Mouse (Mus musculus): ENCODE measurements at regions not wholly inside any gene's neighbourhood (a gene's known extent, or its start where the extent isn't known, plus 50 kb on each side); places are given as distances from the start of the nearest gene placed in this dataset.

DNA sequence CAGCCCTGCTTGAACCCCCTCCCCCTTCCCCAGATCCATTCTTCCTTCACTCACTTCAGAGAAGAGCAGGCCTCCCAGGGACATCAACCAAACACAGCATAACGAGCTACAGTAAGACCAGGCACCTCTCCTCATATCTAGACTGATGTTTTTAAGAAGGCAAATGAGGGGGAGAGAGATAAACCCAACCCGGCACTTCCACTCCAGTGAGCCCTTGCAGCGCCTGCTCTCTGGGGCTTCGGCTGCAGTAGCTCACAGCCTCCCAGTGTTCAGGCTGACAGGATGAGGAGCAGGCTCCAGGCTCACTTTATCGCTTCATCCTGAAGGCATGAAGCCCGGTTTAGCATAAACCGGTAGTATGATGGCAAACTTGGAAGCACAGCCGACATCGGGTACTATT is 162.9 kb upstream of the Prok2 start:
- no peak overlapping the region for H3ac ChIP-seq (ENCODE audit: control insufficient read depth, insufficient read length, low read depth)
- no peaks in the 10 kb centered on the region for H3K36me3 ChIP-seq (ENCODE audit: control insufficient read depth, insufficient read depth)
- no peaks in the 10 kb centered on the region for H3K79me3 ChIP-seq (ENCODE audit: low read depth)
- no peak overlapping the region for H3K4me3 ChIP-seq (ENCODE audit: insufficient read depth, poor library complexity, severe bottlenecking)
- H3K27me3 ChIP-seq (ENCODE audit: control insufficient read depth, insufficient read depth, insufficient read length), result peaks cover 68% of the 10 kb centered on the region
- no peaks in the 10 kb centered on the region for H3K79me2 ChIP-seq (ENCODE audit: control insufficient read depth, insufficient read depth)
- TF ChIP-seq CEBPB (IDR thresholded peaks at IDR 0.05; ENCODE audit: low read depth), result no peak
- TF ChIP-seq MYOD1 (IDR thresholded peaks at IDR 0.05; ENCODE audit: control insufficient read depth, insufficient read length, low read depth), result no peak
- no peak for TF ChIP-seq MAX (IDR thresholded peaks at IDR 0.05)

DNA sequence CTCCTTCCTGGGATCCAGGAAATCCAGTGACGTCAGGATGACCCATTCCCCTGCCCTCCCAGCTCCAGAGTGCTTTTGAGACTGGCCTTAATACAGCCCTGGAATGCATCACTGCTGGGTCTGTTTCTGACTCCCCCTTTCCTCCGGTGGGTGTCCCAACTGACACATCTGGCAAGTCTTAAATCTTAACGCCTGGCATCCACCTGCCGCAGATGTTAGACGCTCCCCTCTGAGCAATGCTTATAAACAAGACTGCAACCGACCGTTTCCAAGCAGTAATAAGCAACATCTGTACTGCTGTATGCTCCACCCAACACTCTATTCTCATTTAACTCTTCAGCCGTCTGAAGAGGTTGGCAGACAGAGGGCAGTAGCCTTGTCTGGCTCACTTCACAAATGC is 161.7 kb upstream of the Prok2 start:
- Histone ChIP-seq H3K27me3 (ENCODE audit: control insufficient read depth, insufficient read depth, insufficient read length) (peaks cover 72% of the 10 kb centered on the region), H3ac (ENCODE audit: control insufficient read depth, insufficient read length, low read depth) (no peak overlapping the region), H3K79me2 (ENCODE audit: control insufficient read depth, insufficient read depth) (no peaks in the 10 kb centered on the region), H3K79me3 (ENCODE audit: low read depth) (no peaks in the 10 kb centered on the region), H3K4me3 (ENCODE audit: insufficient read depth, poor library complexity, severe bottlenecking) (no peak overlapping the region), H3K36me3 (ENCODE audit: control insufficient read depth, insufficient read depth) (no peaks in the 10 kb centered on the region)
- no peak for TF ChIP-seq CEBPB (IDR thresholded peaks at IDR 0.05; ENCODE audit: low read depth)
- no peak for TF ChIP-seq MYOG (IDR thresholded peaks at IDR 0.05; ENCODE audit: control insufficient read depth, extremely low read depth, insufficient read length)
- TF ChIP-seq CTCF (IDR thresholded peaks at IDR 0.05; ENCODE audit: control insufficient read depth, insufficient read depth, insufficient read length), result no peak
- no peak for TF ChIP-seq FOSL1 (IDR thresholded peaks at IDR 0.05; ENCODE audit: insufficient read depth, low read length, poor library complexity, severe bottlenecking)
- no peak for TF ChIP-seq USF1 (IDR thresholded peaks at IDR 0.05; ENCODE audit: low read depth)
- TF ChIP-seq MYOD1 (IDR thresholded peaks at IDR 0.05; ENCODE audit: control insufficient read depth, insufficient read length, low read depth), result no peak
- TF ChIP-seq MAX (IDR thresholded peaks at IDR 0.05), result no peak

DNA sequence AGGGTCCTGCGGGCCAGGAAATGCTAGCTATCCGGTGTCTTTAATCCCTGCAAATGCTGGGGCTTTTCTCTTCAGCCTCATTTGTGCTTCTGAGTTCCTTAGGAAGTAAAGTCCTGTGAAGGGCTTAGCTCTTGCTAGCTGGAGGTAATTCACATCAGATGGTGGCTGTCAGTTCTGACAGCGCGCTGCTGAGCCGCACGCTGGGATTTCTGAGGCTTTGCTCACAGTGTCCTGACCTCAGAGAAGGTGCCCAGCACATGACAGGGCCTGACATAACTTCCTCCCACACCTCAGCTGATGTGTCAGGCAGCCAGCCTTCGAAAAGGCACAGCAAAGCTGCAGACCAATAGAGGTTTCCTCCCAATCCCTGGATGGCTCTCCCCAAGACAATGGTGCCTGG is 158.6 kb upstream of the Prok2 start:
- peaks cover 66% of the 10 kb centered on the region for H3K27me3 ChIP-seq (ENCODE audit: control insufficient read depth, insufficient read depth, insufficient read length)
- no peaks in the 10 kb centered on the region for H3K79me2 ChIP-seq (ENCODE audit: control insufficient read depth, insufficient read depth)
- TF ChIP-seq FOSL1 (IDR thresholded peaks at IDR 0.05; ENCODE audit: insufficient read depth, low read length, poor library complexity, severe bottlenecking), result no peak
- no peak overlapping the region for H3ac ChIP-seq (ENCODE audit: control insufficient read depth, insufficient read length, low read depth)
- no peaks in the 10 kb centered on the region for H3K79me3 ChIP-seq (ENCODE audit: low read depth)
- no peaks in the 10 kb centered on the region for H3K36me3 ChIP-seq (ENCODE audit: control insufficient read depth, insufficient read depth)
- no peak overlapping the region for H3K4me3 ChIP-seq (ENCODE audit: insufficient read depth, poor library complexity, severe bottlenecking)

DNA sequence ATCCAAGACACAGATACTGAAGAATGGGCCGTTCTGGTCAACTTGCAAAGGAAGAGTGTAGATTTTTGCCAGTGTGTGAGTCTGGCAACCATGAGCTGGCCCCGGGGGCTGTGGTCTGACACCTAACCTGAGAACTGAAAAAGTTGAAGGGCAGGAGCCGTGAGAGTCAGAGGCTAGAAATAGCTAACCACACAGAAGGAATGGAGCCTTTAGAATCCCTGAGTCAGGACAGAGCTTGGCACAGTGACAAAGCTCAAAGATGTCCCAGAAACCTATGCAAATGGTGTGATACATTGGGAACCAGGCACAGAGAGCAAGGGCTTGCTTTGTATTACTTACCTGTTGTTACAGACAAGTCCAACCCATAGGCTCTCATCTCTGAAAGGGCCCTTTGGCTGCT is 157.9 kb upstream of the Prok2 start:
- H3ac ChIP-seq (ENCODE audit: control insufficient read depth, insufficient read length, low read depth), result no peak overlapping the region
- H3K79me3 ChIP-seq (ENCODE audit: low read depth), result no peaks in the 10 kb centered on the region
- TF ChIP-seq CEBPB (IDR thresholded peaks at IDR 0.05; ENCODE audit: low read depth) (no peak), MYOD1 (IDR thresholded peaks at IDR 0.05; ENCODE audit: control insufficient read depth, insufficient read length, low read depth) (no peak), USF1 (IDR thresholded peaks at IDR 0.05; ENCODE audit: low read depth) (no peak), CTCF (IDR thresholded peaks at IDR 0.05; ENCODE audit: control insufficient read depth, insufficient read depth, insufficient read length) (no peak), FOSL1 (IDR thresholded peaks at IDR 0.05; ENCODE audit: insufficient read depth, low read length, poor library complexity, severe bottlenecking) (no peak), MYOG (IDR thresholded peaks at IDR 0.05; ENCODE audit: control insufficient read depth, extremely low read depth, insufficient read length) (no peak), MAX (IDR thresholded peaks at IDR 0.05) (no peak)
- H3K36me3 ChIP-seq (ENCODE audit: control insufficient read depth, insufficient read depth), result no peaks in the 10 kb centered on the region
- H3K27me3 ChIP-seq (ENCODE audit: control insufficient read depth, insufficient read depth, insufficient read length), result peaks cover 66% of the 10 kb centered on the region
- no peak overlapping the region for H3K4me3 ChIP-seq (ENCODE audit: insufficient read depth, poor library complexity, severe bottlenecking)
- H3K79me2 ChIP-seq (ENCODE audit: control insufficient read depth, insufficient read depth), result no peaks in the 10 kb centered on the region

GRCm38 (mm10) chr6:99881606-99882005 is 155.4 kb upstream of the Prok2 start:
- H3K4me3 ChIP-seq (ENCODE audit: insufficient read depth, poor library complexity, severe bottlenecking), result no peak overlapping the region
- H3ac ChIP-seq (ENCODE audit: control insufficient read depth, insufficient read length, low read depth), result no peak overlapping the region
- H3K79me2 ChIP-seq (ENCODE audit: control insufficient read depth, insufficient read depth), result no peaks in the 10 kb centered on the region
- H3K79me3 ChIP-seq (ENCODE audit: low read depth), result no peaks in the 10 kb centered on the region
- TF ChIP-seq MAX (IDR thresholded peaks at IDR 0.05) (no peak), MYOD1 (IDR thresholded peaks at IDR 0.05; ENCODE audit: control insufficient read depth, insufficient read length, low read depth) (no peak), USF1 (IDR thresholded peaks at IDR 0.05; ENCODE audit: low read depth) (no peak), CTCF (IDR thresholded peaks at IDR 0.05; ENCODE audit: control insufficient read depth, insufficient read depth, insufficient read length) (no peak), CEBPB (IDR thresholded peaks at IDR 0.05; ENCODE audit: low read depth) (no peak), MYOG (IDR thresholded peaks at IDR 0.05; ENCODE audit: control insufficient read depth, extremely low read depth, insufficient read length) (no peak), FOSL1 (IDR thresholded peaks at IDR 0.05; ENCODE audit: insufficient read depth, low read length, poor library complexity, severe bottlenecking) (no peak)
- peaks cover 54% of the 10 kb centered on the region for H3K27me3 ChIP-seq (ENCODE audit: control insufficient read depth, insufficient read depth, insufficient read length)
- no peaks in the 10 kb centered on the region for H3K36me3 ChIP-seq (ENCODE audit: control insufficient read depth, insufficient read depth)

DNA sequence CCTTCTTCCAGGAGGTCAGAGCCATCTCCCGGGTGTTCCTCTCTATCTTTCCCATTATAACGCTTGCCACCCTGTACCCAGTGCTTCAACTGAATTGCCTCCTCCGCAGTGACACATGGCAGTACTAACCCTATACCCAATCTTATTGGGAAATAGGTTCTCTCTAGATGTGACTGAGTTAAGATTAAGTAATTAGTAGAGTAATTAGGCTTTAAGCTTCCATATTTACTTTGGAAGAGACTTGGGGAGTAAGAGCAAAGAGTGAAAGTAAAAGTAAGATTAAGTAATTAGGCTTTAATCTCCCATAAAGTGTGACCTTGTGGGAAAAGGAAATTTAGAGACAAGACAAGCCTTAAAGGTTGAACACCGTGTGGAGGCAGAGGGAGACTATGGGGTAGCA is 148.7 kb upstream of the Prok2 start:
- Histone ChIP-seq H3K79me2 (ENCODE audit: control insufficient read depth, insufficient read depth) (no peaks in the 10 kb centered on the region), H3ac (ENCODE audit: control insufficient read depth, insufficient read length, low read depth) (no peak overlapping the region), H3K4me3 (ENCODE audit: insufficient read depth, poor library complexity, severe bottlenecking) (no peak overlapping the region), H3K36me3 (ENCODE audit: control insufficient read depth, insufficient read depth) (no peaks in the 10 kb centered on the region), H3K79me3 (ENCODE audit: low read depth) (no peaks in the 10 kb centered on the region), H3K27me3 (ENCODE audit: control insufficient read depth, insufficient read depth, insufficient read length) (peaks cover 13% of the 10 kb centered on the region)
- TF ChIP-seq FOSL1 (IDR thresholded peaks at IDR 0.05; ENCODE audit: insufficient read depth, low read length, poor library complexity, severe bottlenecking) (no peak), MYOG (IDR thresholded peaks at IDR 0.05; ENCODE audit: control insufficient read depth, extremely low read depth, insufficient read length) (no peak), CEBPB (IDR thresholded peaks at IDR 0.05; ENCODE audit: low read depth) (no peak)

All from C2C12 (cell line).